Mouse (Mus musculus) frontal cortex, postnatal 25 days (tissue): ENCODE results near the gene Rsph9.

Source experiments
- DNase-seq, 2 experiments: peaks; one replicate each; pipeline ENCODE4 v3.0.0; 2022; ENCODE audit warnings: low spot score in 2 of 2

Gene Rsph9

DNA sequence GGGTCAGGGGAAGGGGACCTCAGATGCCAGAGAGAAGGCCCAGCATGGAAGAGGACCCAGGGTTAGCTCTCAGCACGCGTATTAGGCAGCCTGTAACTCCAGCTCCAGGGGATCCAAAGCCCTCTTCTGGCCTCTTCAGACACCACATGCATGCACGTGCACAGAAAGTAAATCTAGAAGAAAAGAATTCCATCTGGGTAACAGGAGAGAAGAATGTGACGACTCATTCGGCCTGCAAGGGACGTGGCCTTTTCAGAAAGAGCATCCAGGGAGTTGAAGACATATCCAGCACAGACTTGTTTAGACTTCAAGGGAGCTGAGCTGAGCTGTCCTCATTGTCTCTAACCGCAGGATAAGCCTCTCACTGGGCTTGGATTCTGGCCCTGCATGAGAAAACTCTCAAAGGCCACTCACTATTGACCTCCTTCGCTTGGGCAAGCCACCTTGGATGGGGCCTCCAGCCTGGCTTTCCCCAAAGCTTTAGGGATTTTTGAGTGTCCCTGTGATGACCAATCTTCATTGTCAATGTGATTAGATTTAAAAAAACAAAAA, 41.3 kb downstream of the Rsph9 start:
- no peak for DNase-seq

DNA sequence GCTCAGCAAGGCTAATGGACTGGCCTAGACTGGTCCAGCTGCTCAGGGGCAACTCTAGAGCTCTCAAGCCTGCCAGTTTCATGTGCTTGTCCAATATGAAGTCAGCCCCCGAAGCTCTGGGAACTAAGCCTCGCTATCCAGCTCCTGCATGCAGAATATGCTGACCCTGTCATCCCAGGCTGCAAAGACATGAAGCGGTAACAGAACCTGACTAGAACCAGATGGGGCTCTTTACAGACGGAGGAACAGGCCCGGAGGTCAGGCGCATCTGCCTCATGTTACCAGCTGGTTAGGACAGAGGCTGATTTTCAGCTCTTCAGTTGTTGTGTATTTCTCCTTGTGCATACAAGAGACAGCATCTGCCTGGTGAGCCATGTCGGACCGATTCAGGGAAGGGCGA, 42.1 kb downstream of the Rsph9 start:
- DNase-seq = no peak

DNA sequence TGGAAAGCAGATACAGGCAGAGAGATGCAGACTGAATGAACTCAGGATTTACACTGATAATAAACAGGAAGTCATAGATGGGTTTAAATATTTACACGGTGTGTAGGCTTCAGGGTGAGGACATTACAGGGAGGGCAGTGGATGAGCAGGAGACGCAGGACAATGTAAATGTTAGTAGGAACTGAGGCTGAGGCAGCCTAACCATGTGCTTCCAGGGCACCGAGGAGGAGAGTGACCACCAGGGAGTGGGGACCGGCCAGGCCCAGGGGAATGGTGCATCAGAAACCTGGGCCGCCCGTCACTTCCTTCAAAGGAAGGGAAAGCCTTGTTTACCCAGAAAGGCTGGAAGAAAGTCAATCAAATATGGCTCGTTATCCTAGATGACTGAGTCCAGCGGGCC, 45.5 kb downstream of the Rsph9 start:
- DNase-seq = no peak

DNA sequence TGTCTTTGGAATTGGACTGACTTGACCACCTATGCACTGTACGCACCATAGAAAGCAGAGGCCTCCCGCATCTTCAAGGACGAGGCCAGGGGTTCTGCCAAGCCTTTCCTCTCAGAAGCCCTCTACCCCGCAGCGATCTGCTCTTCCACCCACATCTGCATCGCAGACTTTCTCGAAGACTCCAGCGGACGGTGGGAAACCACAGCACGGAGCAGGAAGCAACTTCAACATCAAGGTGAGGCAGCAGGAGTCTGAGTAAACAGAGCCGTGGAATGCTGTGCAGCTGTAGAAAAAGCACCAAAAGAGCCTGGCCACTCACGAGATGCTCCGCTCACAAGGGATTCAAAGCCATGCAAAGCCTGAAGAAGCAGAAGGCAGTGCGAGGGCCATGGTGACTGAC, 52.1 kb downstream of the Rsph9 start:
- DNase-seq = no peak

DNA sequence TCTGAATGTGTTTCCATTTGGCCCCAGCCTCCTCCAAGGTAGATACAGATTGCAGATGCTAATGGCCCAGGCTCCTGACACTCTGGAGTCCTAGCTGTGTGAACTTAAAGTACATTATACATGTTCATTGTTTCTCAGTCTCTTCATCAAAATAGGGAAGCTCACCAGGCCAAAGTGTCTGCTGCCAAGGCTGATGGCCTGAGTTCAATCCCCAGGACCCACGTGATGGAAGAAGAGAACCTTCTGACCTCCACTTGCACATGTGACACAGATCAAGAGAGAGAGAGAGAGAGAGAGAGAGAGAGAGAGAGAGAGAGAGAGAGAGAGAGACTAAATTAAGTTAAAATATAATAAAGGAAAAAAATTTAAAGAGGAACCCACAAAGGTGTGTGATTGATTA, 52.7 kb downstream of the Rsph9 start:
- no peak for DNase-seq

DNA sequence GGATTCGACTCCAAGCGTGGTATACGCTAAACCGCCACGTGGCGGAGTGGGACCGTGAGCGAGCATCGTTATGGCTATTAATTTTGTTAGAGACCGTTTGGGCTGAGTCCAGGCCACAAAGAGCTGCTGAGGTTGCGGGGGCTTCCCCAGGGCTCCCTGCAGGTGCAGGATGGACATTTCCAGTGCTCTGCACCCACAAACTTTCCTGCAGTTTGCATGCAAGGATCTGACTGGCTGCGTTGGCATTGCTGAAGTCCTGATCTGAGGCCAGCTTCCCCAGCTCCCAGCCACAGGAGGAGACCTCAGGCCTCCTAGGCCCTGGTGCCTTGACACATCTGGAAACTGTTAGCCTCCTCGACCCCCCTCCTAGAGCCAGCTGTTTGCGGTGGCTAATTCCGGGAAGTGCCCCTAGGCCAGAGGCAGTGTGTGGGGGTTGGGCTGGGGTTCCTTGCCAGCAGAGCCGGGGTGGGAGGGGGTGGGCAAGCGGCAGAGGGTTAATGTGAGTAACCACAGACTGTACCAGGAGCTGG, 57.6 kb downstream of the Rsph9 start:
- no peak for DNase-seq

DNA sequence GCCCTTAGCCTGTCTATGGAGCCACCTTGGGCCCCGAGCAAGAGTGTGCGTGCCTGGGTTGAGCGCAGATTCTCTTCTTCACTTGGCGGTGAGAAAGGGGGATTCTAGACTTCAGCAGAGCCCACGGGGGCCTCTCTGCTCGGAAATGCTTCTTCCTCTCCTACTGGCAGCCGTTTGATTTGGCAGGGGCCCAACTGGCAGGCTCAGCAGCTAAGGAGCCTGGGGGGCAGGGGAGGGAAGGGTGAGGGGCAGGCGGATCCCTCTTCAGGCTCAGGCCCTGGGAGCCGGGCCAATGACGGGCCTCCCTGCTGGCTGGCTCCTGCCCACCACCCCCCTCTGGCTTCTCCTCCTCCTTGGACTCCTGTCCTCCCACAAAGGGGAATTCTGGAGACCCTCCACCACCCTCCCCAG, 59.9 kb downstream of the Rsph9 start:
- DNase-seq = peak; percentile 51 to 59

DNA sequence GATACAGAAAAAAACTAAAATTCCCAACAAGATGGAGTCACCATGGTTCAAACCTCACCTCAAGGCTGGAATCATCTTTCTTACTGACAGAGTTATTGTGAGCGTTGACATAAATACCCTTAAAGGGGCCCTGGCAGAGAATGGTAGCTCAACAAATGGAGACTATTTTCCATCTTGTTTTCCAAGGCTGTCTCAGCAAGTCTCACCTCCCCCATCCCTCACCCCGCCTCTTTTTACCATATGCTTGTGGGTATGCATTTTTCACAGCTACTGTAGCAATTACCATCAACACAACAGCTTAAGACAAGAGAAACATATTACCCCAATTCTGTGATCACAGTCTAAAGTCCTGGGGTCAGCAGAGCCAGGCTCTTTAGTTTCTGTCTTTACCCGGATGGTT, 60.6 kb downstream of the Rsph9 start:
- DNase-seq = no peak

DNA sequence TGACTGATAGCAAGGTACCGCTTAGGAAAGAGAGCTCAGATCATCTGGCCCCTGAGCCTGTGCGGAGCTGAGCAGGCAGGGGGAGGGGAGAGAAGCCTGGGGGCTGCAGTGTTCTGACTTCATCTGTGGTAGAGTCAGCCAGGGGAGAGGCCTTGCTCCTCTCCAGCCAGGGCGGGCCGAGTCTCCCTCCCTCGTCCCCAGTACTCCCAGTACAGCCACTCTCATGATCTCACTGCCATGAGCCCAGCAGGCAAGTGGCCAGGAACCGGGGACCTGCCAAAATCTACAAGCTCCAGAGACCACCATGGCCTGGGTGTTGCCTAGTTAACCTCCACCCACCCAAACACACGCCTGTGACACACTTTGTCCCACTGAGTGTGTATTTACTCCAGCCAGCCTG, 62.4 kb downstream of the Rsph9 start:
- no peak for DNase-seq

DNA sequence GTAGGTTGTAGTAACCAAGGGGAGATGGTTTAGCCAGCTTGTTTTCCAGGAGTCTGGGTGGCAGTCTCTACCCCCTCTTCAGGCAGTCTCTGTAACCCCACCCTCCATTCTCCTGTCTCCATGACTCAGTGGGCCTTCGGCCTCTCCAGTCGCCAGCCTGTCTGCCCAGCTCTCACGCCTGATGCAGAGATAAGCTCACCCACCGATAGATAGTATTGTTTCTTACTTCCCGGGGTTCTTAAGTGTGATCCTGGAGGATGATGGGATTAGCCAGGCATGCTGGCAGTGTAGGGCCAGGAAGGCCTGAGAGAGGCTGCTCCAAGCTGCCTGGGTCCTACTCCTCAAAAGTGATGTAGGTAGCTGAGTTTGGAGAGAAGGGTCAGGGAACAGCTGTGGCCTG, 63.0 kb downstream of the Rsph9 start:
- no peak for DNase-seq

DNA sequence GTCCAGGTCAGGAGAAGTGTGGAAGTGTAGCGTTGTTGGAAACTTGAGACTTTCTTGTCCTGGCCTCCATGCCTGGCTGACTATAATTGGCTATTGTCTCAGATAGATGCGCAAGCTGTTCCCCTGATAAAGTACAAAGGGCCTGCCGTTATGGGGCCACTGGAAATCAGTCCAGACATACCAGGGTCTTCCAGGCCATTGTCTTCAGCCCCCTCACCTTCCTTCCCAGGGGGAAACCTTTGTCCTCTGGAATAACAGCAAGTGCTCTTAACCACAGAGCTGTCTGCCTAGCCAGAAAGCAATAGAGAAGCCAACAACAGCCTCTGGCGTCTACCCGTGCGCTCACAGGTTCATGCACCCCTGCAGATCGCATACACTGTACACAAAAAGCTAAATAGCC, 63.6 kb downstream of the Rsph9 start:
- DNase-seq = no peak

DNA sequence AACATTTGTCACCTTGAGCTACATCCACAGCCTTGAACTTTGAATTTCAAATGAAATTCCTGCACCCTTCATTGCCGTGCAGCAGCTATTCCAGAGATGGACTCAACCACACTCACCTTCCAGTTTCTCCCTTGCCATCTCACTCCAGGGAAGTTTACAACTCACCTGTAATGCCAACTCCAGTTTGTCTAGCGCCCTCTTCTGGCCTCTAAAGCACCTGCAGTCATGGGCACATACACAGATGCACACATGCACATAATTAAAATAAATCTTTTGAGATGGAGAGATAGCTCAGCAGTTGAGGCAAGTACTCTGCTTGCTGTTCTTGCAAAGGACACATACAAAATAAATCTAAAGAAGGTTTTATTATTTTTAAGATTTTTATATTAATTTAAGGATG, 65.0 kb downstream of the Rsph9 start:
- no peak for DNase-seq

DNA sequence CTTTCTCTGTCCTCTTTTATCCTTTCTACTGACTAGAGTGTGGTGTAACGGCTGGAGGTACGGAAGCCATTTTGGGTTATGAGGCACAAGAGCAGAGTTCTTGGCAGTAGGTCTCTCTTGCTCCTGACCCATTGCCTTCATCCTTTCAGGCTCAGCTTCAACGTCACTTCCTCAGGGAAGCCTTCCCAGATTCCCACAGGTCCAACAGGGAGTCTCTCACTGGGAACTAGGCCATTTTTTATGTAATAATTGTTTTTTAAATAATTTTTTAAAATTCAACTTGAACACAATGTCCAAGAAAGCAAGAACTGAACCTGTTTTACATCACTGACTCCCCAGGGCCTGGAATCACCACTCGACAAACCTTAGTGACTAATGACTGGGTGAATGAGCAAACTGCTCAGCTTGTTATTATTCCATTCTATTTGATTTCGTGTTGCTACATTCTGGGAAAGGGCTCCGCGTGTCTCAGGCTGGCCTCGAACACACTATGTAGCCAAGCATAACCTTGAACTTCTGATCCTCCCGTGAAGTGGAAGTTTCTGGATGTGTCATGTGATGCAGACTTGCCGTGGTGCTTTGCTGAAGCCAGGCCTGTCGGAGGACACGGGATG, 66.0 kb downstream of the Rsph9 start:
- DNase-seq = no peak

DNA sequence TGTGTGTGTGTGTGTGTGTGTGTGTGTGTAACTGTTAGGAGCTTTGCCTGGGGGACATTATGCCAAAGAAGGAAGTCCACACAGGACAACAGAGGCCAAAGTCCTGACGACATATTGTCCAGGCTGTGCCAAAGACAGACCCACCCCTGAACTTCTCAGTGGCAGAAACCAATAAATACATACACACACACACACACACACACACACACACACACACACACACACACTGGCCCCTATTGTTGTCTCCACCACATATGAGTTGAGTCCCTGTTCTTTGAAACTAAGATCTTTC, 67.8 kb downstream of the Rsph9 start:
- DNase-seq = no peak

DNA sequence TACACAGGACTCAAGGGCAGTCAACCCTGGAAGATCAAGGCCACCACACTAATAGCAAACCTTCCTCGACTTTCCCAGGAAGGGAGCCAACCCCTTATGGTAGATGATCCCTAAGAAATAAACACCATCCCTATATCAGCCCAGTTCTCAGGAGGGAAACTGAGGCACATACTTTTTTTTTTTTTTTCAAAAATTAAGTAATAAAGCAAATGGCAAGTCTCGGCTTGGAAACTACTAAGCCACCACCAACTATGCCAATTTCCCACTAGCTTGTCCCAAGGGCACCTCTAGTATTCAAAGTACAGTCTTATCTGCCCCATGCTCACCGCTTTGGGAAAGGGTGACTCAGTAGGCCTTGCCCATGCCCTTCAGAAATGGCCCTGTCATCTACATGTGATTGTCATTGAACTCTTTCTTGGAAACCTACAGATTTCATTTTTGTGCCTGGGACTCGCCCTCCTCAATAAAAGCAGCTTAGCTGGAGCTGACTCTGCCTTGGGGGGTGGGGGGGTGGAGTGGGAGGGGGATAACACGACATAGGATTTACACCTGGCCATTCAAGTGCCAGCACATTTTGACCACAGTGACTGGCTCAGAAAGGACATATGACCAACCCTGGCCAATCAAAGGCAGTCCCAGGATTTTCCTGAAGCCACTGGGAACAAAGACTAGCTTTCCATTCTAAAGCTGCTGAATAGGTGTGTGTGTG, 68.3 kb downstream of the Rsph9 start:
- DNase-seq = no peak

DNA sequence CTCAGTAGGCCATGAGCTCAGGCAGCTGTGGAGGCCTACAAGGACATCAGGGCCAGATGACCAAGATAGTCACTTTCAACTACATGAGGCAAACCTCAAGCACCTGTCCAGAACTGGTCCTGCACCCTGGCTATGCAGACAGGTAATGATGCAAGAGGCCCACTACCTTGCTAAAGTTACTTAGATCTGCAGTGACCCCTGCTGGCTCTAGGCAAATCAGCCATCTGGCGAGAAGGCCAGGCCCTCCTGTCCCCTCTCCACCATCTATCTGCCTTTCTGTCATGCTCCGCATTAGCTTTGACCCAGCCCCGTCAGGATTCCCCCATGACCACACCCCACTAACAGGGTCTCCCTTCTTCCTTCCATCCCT, 68.9 kb downstream of the Rsph9 start:
- DNase-seq = no peak

DNA sequence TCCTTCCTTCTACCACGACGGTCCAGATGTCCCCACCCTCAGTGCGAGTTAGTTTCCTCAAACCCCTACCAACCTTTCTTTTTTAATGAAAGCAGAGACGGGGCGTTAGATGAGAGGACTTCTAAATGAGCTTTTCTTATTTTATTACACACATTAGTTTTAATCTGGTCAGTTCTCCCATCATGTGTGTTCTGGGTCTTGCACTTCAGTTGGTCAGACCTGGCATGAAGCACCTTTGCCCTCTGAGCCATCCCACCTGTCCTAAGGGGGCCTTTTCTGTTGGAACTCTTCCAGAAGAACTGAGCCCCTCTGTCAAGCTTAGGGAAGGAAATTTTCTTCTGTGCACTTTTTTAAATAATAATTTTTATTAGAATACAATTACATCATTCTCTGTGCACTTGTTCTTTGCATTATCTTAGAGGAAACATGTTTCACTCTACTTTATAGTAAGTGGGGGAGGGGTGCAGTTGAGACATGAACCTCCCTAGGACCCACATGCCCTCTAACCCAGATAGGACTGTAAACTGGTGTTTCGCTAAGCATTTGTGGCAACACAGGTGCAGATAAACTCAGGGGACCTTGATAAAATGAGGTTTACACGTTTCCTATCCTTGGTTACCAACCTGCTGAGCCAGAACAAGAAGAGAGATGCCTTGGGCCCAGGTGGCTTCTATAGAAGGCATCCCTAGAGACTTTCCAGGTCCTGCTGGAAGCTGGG, 69.5 kb downstream of the Rsph9 start:
- no peak for DNase-seq

DNA sequence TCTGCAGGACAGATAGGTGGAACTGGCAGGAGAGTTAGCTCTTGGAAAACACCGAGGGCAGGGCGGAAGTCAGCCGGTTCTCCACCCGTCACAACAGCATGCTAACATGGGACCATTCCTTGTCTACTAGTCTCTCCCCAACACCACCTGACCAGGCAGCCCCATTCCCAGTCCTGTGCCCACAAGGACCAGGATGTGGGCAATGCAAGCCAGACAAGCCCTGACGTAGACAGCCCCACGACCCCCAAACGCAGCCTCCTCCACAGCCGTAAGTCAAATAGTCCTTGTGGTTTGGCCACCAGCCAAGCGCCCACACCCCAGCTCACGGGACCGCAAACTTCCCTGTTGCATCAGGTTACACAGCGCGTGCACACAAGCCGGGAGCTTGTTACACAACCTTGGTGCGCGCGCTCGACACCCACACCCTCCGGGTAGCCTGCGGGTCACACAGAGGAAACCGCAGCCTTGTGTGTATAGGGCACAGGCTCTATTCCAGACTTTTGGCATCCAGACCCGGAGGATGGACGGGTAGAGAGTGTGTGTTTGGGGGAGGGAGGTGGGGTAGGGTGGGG, 70.2 kb downstream of the Rsph9 start:
- DNase-seq = no peak
